Mouse (Mus musculus) cerebellum, adult 11-12 months (tissue): ENCODE measurements at regions not wholly inside any gene's neighbourhood (a gene's known extent, or its start where the extent isn't known, plus 50 kb on each side); places are given as distances from the start of the nearest gene placed in this dataset.

Source experiments
- DNase-seq: peaks from one replicate; pipeline ENCODE4 v3.0.0; 2022

GRCm38 (mm10) chr17:84070596-84070995 lies 117.2 kb downstream of the Zfp36l2 start:
- DNase-seq = no peak

- no peak for DNase-seq
Observed at GRCm38 (mm10) chr17:84067102-84067501, 120.6 kb downstream of the Zfp36l2 start.

- no peak for DNase-seq
Observed at GRCm38 (mm10) chr17:84063791-84064190, 124.0 kb downstream of the Zfp36l2 start.

GRCm38 (mm10) chr17:84061621-84062020 lies 126.1 kb downstream of the Zfp36l2 start:
- DNase-seq = no peak

GRCm38 (mm10) chr17:84056469-84056868 lies 131.3 kb downstream of the Zfp36l2 start:
- DNase-seq = no peak

GRCm38 (mm10) chr17:84052437-84052836 lies 135.3 kb downstream of the Zfp36l2 start:
- DNase-seq = no peak

- DNase-seq = no peak
Observed at GRCm38 (mm10) chr17:84051212-84051611, 136.5 kb downstream of the Zfp36l2 start.

GRCm38 (mm10) chr17:84048533-84048932 lies 139.2 kb downstream of the Zfp36l2 start:
- DNase-seq = peak; percentile 9

GRCm38 (mm10) chr17:84047520-84047919 lies 140.2 kb downstream of the Zfp36l2 start:
- DNase-seq = no peak

- no peak for DNase-seq
Observed at GRCm38 (mm10) chr17:84045812-84046211, 141.9 kb downstream of the Zfp36l2 start.

- no peak for DNase-seq
Observed at GRCm38 (mm10) chr17:84044472-84044936, 143.2 kb downstream of the Zfp36l2 start.

GRCm38 (mm10) chr17:84043102-84043501 lies 144.6 kb downstream of the Zfp36l2 start:
- DNase-seq = no peak

- DNase-seq = no peak
Observed at GRCm38 (mm10) chr17:84039444-84039843, 148.3 kb downstream of the Zfp36l2 start.

GRCm38 (mm10) chr17:84037580-84038304 lies 150.0 kb downstream of the Zfp36l2 start:
- no peak for DNase-seq

- DNase-seq = no peak
Observed at GRCm38 (mm10) chr17:84036056-84036455, 151.7 kb downstream of the Zfp36l2 start.

- no peak for DNase-seq
Observed at GRCm38 (mm10) chr17:84034801-84035200, 152.9 kb downstream of the Zfp36l2 start.

- no peak for DNase-seq
Observed at GRCm38 (mm10) chr17:84032441-84032840, 155.3 kb downstream of the Zfp36l2 start.

GRCm38 (mm10) chr17:84031833-84032232 lies 155.9 kb downstream of the Zfp36l2 start:
- no peak for DNase-seq

- DNase-seq = no peak
Observed at GRCm38 (mm10) chr17:84031381-84031780, 156.4 kb downstream of the Zfp36l2 start.

- DNase-seq = no peak
Observed at GRCm38 (mm10) chr17:84030699-84031098, 157.0 kb downstream of the Zfp36l2 start.

GRCm38 (mm10) chr17:84028157-84028970 lies 159.4 kb downstream of the Zfp36l2 start:
- peak; percentile 33 for DNase-seq

- no peak for DNase-seq
Observed at GRCm38 (mm10) chr17:84027275-84027674, 160.5 kb downstream of the Zfp36l2 start.

- DNase-seq = no peak
Observed at GRCm38 (mm10) chr17:84026110-84026509, 161.6 kb downstream of the Zfp36l2 start.

- DNase-seq = no peak
Observed at GRCm38 (mm10) chr17:84022358-84022757, 165.4 kb downstream of the Zfp36l2 start.
